Mouse (Mus musculus): Measurements from ENCODE around the gene Tuba1a.
A peak's percentile ranks its signal among the peaks of the same experiment; 100 is the strongest.

DNA sequence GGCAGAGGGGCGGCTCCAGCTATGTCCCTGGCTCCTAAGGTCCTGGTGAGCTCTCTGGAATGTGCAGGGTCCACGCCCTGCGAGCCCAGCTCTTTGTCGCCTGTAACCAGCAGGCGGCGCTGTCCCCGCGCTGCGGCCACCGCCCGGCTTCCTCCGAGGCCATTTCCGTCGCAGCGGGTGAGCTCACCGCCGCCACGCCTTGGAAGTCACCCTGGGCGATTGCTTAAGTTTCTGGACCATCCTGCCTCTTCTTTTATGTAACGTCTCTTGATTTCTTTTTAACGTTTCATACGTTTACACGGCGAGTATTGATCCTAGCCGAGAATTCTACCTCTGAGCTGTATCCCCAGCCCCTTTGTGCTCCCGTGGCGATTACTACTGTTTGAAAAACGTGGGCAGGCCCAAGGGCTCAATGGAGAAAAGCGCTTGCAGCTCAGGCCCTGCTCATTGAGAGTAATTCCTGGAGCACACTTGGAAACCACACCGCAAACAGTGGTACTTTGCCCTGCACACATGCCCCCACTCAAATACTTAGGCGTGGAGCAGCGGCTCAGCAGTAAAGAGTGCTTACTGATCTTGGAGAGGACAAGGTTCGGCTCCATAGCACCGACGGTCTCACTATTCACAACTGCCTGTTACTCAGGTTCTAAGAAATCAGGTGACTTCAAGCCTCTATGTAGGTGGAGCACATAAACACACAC, 39.7 kb upstream of the Tuba1a start:
- TF ChIP-seq POLR2A (IDR thresholded peaks at IDR 0.05; ENCODE audit: low read depth, low read length) (peak; percentile 14), CTCF (IDR thresholded peaks at IDR 0.05; ENCODE audit: extremely low read depth, insufficient read depth, insufficient read length, insufficient replicate concordance) (peak; percentile 98)
